Mouse (Mus musculus) urinary bladder, postnatal 36 days (tissue): Measurements from ENCODE around the gene Nectin3.
"Not testable (repeated sequence)": the region's sequence is repeated elsewhere in the genome, so short reads cannot be mapped to it uniquely, and the experiment has no call there.

Experiments
- DNase-seq, 2 experiments: peaks; one replicate each; pipeline ENCODE4 v3.0.0; 2022; ENCODE audit warnings: low spot score in 2 of 2, mixed read lengths in 1 of 2

Nectin3 gene

DNA sequence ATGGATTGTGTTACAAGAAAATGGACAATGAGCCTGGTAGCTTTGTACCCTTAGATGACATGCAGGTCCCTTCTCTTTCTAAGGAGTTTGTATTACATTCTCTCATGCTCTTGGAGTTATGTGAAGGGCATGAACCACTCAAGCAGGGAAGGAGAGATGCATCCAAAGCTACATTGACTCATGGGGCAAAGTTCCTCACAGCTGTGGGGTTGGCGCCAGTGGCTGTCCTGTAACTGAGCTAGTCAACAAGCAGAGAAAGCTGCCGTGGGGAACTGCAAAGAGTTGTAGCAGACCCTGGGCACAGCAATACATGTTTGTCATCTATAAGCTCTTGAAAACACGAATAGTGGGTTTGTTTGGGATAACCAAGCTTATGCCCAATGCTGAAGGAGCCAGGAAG is 82.1 kb downstream of the Nectin3 start:
- DNase-seq, result no peak

DNA sequence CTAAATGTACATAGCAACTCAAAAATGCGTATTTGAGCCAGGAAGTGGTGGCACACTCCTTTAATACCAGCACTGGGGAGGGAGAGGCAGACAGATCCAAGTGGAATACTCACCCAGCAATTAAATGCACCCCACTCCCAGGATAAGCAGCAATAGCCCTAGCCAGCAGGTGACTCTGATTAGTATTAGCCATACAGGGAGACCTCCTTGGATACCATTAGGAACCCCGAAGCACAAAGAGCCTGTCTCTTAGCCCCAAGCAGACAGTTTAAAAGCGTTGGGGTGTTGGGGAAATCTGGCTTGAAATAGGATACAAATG is 87.6 kb downstream of the Nectin3 start:
- DNase-seq, result no peak

DNA sequence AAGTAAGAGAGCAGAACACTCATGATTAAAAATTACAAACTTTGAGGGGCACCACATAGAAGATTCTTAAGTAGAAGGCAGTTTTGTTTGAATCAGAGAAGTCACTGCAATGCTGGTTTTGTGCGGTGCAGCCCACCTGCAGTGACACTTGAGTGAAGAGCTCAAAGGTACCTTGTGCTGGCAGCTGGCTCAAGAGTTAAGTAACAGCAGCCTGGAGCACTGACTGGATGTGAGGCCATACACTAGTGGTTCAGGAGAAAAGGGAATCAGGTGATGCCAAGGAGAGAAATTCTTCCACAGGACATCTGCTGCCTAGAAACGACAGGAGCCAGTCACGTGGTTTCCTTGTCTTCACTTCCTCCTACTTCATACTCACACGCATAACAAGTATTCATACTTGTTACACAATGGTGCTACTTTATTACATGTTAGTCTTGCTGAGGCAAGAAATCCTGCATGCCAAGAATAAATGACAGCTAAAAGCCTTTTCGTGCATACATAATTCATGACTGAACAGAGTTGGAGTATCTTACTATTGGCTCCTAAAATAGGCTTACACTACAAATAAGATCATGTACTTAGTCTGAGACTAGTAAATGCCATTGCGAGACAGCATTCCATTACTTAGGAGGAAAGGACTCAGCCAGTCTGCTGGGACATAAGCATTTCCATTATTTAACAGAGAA is 88.1 kb downstream of the Nectin3 start:
- no peak for DNase-seq

DNA sequence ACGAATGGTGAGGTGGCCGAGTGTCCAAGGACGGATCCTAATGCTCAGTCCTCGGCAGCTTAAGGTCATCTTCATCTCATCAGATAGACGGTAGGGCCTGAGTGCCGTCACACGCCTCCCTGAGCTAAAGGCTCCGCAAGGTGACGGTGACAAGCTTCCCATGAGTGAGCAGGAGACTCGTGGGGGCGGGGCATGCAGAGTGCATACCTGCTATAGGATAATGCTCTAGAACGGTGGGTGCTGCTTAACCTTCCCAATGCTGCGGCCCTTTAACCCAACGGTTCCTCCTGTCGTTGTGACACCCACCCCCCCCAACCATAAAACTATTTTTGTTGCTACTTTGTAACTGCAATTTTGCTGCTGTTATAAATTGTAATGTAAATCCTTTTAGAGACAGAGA is 90.3 kb downstream of the Nectin3 start:
- DNase-seq, result no peak

DNA sequence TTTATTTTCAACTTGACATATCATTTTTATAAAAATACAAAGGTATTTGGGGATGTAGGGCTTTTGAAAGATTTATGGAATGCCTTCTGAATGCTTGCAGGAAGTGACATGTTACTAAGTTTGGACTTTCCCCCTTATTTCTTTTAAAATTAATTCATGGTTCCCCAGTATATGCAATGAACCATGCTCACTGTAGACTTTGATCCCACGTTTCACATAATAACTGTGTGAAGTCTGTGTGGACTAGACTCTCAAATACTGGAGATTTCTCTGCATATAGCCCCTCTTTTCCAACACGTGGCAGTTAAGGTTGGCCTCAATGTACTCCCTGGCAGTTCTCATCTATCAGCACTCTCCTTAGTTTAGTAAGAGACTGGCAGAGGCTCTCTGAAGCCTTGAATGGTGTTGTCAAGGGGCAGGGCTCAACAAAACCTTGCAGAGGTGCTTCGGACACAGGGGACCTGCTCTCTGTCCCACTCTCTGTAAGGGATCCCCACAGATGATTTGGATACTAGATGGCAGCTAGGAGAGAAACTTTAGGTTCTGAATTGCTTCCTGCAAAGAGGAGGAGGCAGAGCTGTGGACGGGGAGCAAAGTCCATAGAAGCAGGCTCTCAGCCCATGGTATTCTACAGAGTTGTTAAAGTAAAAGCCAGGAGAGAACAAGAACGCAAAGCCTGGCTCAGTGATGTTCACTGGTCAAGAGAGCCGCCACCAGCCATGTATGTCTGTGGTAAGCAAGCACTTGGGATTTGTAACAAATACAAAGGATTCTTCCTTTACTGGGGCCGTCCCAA is 91.3 kb downstream of the Nectin3 start:
- no peak for DNase-seq

DNA sequence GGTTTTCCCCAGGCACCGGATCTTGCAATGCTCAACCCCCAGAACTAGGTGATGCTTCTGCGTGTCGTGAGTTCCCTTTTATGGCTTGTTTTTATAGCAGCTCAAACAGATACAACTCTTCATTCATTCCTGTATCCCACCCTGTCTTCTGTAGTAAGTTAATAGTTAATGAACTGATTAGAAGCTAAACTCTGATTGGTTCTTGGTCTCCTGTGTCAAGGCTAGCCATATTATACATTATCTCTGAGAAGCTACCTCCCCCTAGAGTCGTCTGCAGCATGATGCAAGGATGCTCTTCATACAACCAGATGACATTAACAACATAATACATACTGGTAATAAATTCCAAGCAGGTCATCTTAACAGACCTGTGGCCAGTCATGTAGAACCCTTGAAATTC is 100.4 kb downstream of the Nectin3 start:
- no peak for DNase-seq

DNA sequence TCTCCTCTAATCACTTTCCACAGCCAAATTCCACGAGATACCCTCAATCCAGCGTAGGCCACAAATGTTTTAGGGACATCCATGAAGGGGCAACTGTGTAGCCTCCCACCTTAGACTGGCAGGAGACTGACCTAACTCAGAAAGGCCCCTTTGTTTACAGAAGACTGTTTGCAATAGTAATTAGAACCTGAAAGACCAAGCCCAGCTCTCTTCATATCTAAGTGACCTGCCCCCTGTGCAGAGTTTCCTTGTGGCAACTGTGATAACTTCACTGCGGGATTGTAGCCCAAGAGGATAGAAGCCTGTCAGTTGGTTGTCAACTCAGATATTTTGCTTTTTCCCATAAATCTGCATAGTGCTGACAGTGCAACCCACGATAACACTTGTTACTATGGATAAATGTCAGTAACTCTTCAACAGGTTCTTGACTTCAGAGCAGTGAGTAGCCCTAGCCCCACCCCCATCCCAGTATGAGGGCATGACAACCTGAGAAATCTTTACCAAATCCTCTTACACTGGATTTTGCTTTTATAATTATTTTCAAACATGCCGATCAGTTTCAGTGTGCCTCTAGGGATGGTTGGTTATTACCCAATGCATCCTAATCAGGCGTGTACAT is 108.8 kb downstream of the Nectin3 start:
- no peak for DNase-seq

DNA sequence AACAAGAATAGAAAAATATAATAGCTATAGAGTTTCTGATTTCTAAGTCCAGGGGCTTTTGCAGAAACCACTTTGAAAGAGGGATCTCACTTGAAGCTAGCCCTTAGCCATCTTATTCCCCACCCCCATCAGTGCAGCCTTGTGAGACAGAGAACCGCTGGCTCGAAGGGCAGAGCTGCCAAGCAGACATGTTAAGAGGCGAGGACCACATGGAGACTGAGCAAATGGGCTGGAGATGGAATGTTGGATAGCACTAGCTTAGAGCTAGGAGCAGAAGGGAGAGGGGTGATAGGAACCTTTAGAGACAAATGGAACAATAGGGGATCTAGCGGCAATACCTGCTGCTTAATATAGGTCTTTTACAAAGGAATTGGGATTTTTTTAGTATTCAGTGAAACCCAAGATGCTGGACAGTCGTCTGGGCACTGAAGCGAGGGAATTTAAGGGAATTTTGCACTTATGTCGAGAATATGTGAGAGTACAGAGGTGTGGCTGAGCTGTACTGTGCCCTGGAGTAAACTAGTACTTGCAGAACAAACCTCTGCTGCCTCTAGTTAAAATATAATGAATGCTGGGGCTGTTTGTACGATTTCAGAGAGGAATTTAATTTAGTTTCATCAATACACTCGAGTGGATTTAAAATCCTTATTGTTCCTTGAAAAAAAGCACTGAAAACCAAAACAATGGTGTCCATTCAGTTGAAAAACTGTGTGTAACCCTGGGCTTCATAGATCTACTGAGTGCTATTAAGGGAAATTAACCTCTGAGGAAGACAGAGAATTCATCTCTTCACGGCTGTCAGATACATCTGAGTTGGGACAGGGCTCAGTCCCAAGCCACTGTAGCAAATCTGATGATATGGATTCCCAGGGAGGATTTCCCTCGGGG is 109.6 kb downstream of the Nectin3 start:
- DNase-seq, result no peak

DNA sequence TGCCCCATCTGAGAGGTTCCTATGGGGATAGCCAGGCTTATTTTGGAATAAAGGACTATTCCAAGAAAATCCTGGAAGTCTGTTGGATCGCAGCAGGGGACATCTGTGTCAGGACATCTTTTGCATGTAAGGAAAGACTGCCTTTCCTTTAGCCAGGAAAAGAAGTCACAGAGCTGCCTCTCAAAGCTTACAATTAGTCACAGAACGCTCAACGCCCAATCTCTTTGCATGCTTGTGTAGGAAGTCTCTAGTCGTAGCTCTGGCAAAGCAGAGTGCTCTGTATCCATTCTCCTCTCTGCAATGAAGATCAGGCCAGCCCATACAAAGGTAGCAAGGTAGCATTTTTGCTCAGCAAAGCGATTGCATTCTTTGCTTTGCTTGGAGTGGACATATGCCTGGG is 114.0 kb downstream of the Nectin3 start:
- no peak for DNase-seq

DNA sequence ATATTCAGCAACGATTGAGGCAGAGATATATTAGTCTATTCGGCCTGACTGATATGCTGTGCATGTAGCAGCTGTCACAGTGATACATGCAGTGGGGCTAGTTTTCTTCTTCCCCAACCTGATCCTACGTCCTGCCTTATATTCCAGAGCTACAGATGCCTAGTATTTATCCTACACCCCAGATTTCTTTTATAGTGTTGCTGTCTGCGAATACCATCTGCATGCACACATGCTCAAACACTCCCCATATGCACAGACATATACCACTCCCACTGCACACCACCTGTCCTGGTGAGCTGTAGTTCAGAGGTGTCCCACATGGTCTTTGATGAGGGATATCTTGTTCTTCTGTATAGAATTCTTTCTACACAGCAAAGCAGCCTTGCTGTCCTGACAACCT is 115.0 kb downstream of the Nectin3 start:
- DNase-seq, result no peak

DNA sequence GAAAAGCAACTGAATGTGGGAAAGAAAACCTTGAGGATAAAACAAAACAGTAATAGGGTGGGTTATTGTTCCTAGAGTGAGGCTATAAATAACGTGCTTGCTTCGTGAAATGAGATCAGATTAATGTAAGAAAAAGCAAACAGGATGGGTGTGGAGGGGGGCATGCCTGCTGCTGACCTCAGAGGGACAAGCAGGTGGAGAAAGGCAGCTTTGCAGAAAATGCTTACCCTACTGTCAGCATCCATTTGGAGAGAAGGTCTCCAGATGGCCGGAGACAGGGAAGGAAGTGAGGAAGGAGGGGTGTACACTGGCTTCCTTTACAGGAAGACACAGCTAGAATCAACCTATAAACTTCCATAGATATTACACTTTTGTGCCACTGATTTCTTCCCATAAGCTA is 121.8 kb downstream of the Nectin3 start:
- DNase-seq, result no peak

DNA sequence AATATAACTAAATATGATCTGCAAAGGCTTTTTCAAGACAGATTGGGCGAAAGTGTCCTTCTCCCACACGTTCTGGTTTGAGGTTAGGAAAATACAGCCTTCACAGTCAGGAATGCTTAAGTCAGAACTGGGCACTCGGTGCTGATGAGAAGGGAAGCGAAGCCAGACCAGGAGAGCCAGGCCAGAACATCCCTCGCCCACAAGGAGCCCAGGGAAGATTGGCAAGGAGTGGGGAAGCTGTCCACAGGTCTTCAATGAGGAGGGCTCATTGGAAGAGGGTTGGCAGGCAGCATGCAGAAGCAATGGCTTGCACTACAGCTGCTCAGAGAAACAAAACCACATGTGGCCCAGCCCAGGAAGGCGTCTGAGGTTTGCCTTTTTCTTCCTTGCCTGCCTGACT is 136.3 kb downstream of the Nectin3 start:
- DNase-seq, result no peak

DNA sequence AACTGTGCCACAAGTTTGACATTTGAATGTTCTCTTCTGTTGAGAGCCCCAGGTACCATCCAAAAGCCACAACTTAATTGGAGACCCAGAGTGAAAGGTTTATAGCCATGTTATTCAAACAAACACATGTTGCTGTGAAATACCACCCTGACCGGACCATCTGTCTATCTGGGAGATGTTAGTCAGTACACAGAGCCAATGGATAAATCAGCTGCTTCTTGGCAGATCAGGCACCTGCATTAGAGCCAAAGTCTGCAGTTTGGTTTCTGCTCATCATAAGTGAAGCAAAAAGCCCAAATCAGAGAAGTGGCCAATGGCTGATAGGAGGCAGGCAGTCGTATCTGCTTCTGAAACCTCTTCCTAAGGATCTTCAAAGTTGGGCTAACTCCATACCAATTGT is 140.7 kb downstream of the Nectin3 start:
- DNase-seq, result not testable (repeated sequence)

DNA sequence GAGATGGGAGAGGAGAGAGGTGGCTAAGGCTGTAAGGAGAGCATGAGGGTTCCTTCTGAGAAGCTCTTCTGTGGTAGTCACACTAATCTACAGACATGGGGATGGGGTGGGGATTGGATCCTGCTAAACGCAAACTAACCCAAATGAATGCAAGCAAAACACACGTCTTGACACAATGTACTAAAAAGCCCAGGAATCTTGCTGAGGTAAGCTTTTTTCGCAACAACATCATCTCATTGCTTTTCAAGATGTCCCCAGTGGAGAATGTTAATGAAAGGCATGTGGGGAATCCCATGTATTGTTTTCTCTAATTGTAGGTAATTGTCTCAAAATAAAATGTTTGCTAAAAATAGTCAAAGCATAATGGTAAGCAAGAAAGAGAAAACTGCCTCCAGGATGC is 141.7 kb downstream of the Nectin3 start:
- DNase-seq, result no peak
